Comparison of ENCODE assay signal across 3 mouse cellular contexts in the genomic region with DNA sequence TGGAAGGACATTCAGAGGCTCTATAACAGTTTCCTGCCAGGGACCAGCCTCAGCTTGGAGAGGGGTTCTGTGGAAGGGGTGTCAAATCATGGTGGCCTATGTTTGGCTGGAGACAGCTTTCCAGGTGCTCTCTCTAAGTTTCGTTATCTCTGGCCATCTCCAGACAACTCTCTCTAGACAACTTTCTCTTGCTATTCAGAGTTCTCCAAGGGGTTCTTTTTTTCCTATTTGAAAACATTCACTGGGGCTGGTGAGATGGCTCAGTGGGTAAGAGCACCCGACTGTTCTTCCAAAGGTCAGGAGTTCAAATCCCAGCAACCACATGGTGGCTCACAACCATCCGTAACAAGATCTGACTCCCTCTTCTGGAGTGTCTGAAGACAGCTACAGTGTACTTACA. TPM values are rescaled to one million over a fixed set of nuclear protein-coding genes. Genes with fewer than 3 reads are reported as not detected.
"Had no signal": no experiment of that assay in that cellular context is flagged by ENCODE, and none has a peak within 500 bp of the region (broad histone marks: within the 10 kb centered on the region; RNA-seq: fewer than 3 reads in every experiment).

No protein-coding gene starts in this region.

RNA-seq across cellular contexts. Expression of gene Tnfsf13, which starts 17.8 kb away (rescaled TPM):
- polyA plus RNA-seq: limb, embryonic 11.5 days; liver, embryonic 13.5 days; neural tube, embryonic 11.5 days had no signal
